Comparison of ENCODE assay signal across 8 mouse cellular contexts in genomic region chr10:127125210-127126001, GRCm38 (mm10). TPM values are rescaled to one million over a fixed set of nuclear protein-coding genes. Genes with fewer than 3 reads are reported as not detected.
A peak's percentile ranks its signal among the peaks of the same experiment; 100 is the strongest.
DNase-seq lines count a peak whose midpoint lies in the region; ATAC-seq and TF ChIP-seq lines count a peak whose summit lies in the region.

No protein-coding gene starts in this region.

- H3K4me3 ChIP-seq in hindbrain, embryonic 10.5 days: no peak overlapping the region
- no peak overlapping the region for H3K4me3 ChIP-seq in hindbrain, embryonic 12.5 days

- in situ Hi-C loops in Patski (cut with MboI; ENCODE audit: low pct_unique_long_range_greater_than_20kb): loop anchor here (5.0 kb wide), 2 partner anchors 47 to 102 kb away; no protein-coding TSS in a partner anchor

- H3K36me3 ChIP-seq in hindbrain, embryonic 10.5 days: no peaks in the 10 kb centered on the region
- no peaks in the 10 kb centered on the region for H3K36me3 ChIP-seq in hindbrain, embryonic 12.5 days

- peak; percentile 85 for TF ChIP-seq CTCF in Patski (IDR thresholded peaks at IDR 0.05)

- no peaks in the 10 kb centered on the region for H3K27me3 ChIP-seq in hindbrain, embryonic 10.5 days (ENCODE audit: insufficient read depth, poor library complexity, severe bottlenecking)
- no peaks in the 10 kb centered on the region for H3K27me3 ChIP-seq in hindbrain, embryonic 12.5 days
- H3K27me3 ChIP-seq in Patski: no peaks in the 10 kb centered on the region

- POLR2A ChIA-PET in Patski (lab: Charles Lee): interaction anchor here (0.7 kb wide), 1 partner anchor 60 kb away, joined by 3 read pairs; no protein-coding TSS in a partner anchor

- 76% methylated on average over 9 of the region's 9 CpGs for WGBS in hindbrain, embryonic 10.5 days
- 74% methylated on average over 9 of the region's 9 CpGs for WGBS in hindbrain, embryonic 12.5 days

- H3K9me3 ChIP-seq in hindbrain, embryonic 10.5 days: no peaks in the 10 kb centered on the region
- H3K9me3 ChIP-seq in hindbrain, embryonic 12.5 days (replicated peaks): no peaks in the 10 kb centered on the region

- CTCF ChIA-PET in Patski (lab: Charles Lee): interaction anchor here (0.9 to 4.0 kb wide), 7 partner anchors 8 to 103 kb away, joined by 3 to 41 read pairs (median 4); no protein-coding TSS in a partner anchor

- no peak for ATAC-seq in hindbrain, embryonic 12.5 days (ENCODE audit: low FRiP score)
- ATAC-seq in Patski: no peak
- ATAC-seq in megakaryocyte progenitor cell, adult 5-6 weeks (replicated peaks; ENCODE audit: poor library complexity): peak; percentile 27

- no peak overlapping the region for H3K27ac ChIP-seq in hindbrain, embryonic 10.5 days
- H3K27ac ChIP-seq in hindbrain, embryonic 12.5 days: no peak overlapping the region

- peak; percentile 23 for DNase-seq in hindbrain, embryonic 10.5 days (ENCODE audit: low spot score)
- DNase-seq in B cell, adult 2 months: peak; percentile 62 to 71
- no peak for DNase-seq in Patski (ENCODE audit: low read depth, low spot score)
- DNase-seq in kidney, adult 9 months: peak; percentile 67
- DNase-seq in urinary bladder, adult 18-20 months (ENCODE audit: low spot score in 2 of 2): no peak
- DNase-seq in layer of hippocampus, postnatal 14 days (ENCODE audit: low spot score in 2 of 2): no peak

- no peak overlapping the region for H3K9ac ChIP-seq in hindbrain, embryonic 12.5 days

- H3K4me1 ChIP-seq in hindbrain, embryonic 10.5 days (replicated peaks): peaks cover 21% of the 10 kb centered on the region
- peaks cover 15% of the 10 kb centered on the region for H3K4me1 ChIP-seq in hindbrain, embryonic 12.5 days

- H3K4me2 ChIP-seq in hindbrain, embryonic 12.5 days (replicated peaks): no peak overlapping the region

RNA-seq across cellular contexts. Expression of gene Os9, which starts 4.5 kb away (rescaled TPM):
- polyA plus RNA-seq in hindbrain, embryonic 10.5 days (2016; fragmentation: Nextera tagmentation; extraction: Ambion mirVana): 69.4 and 85.5 TPM in 2 replicates
- polyA plus RNA-seq in hindbrain, embryonic 12.5 days (2016; fragmentation: Nextera tagmentation; extraction: Ambion mirVana): 118 TPM in 2 replicates
- polyA plus RNA-seq in Patski (2021): 173 TPM
- total RNA-seq in megakaryocyte progenitor cell, adult 5-6 weeks (2015): 40.1 and 43.7 TPM in 2 replicates
- 192 and 207 TPM in 2 replicates for total RNA-seq in megakaryocyte progenitor cell, adult 5-6 weeks (2017)
- 100 to 1,000 TPM; 100 to 103 TPM for total RNA-seq in layer of hippocampus, postnatal 14 days (2021)

RNA-seq across cellular contexts. Expression of gene B4galnt1, which starts 39.6 kb away (rescaled TPM):
- polyA plus RNA-seq in hindbrain, embryonic 10.5 days (2016; fragmentation: Nextera tagmentation; extraction: Ambion mirVana): 4.4 and 12.7 TPM in 2 replicates
- polyA plus RNA-seq in hindbrain, embryonic 12.5 days (2016; fragmentation: Nextera tagmentation; extraction: Ambion mirVana): 21.6 and 25.8 TPM in 2 replicates
- 112 TPM for polyA plus RNA-seq in Patski (2021)
- 212 and 219 TPM in 2 replicates for total RNA-seq in megakaryocyte progenitor cell, adult 5-6 weeks (2015)
- total RNA-seq in megakaryocyte progenitor cell, adult 5-6 weeks (2017): 122 and 139 TPM in 2 replicates
- total RNA-seq in layer of hippocampus, postnatal 14 days (2021): 100 to 1,000 TPM; 108 to 110 TPM

RNA-seq across cellular contexts. Expression of gene Agap2, which starts 50.3 kb away (rescaled TPM):
- 0.12 and 0.33 TPM in 2 replicates for polyA plus RNA-seq in hindbrain, embryonic 10.5 days (2016; fragmentation: Nextera tagmentation; extraction: Ambion mirVana)
- 1.7 and 2.0 TPM in 2 replicates for polyA plus RNA-seq in hindbrain, embryonic 12.5 days (2016; fragmentation: Nextera tagmentation; extraction: Ambion mirVana)
- polyA plus RNA-seq in Patski (2021): 1.4 TPM
- total RNA-seq in megakaryocyte progenitor cell, adult 5-6 weeks (2015): 5.3 and 9.7 TPM in 2 replicates
- total RNA-seq in megakaryocyte progenitor cell, adult 5-6 weeks (2017): 37.4 and 41.4 TPM in 2 replicates
- 100 to 1,000 TPM; 719 to 736 TPM for total RNA-seq in layer of hippocampus, postnatal 14 days (2021)

RNA-seq across cellular contexts. Expression of gene Slc26a10, which starts 55.0 kb away (rescaled TPM):
- 1.6 and 2.1 TPM in 2 replicates for polyA plus RNA-seq in hindbrain, embryonic 10.5 days (2016; fragmentation: Nextera tagmentation; extraction: Ambion mirVana)
- 1.2 and 2.2 TPM in 2 replicates for polyA plus RNA-seq in hindbrain, embryonic 12.5 days (2016; fragmentation: Nextera tagmentation; extraction: Ambion mirVana)
- 0.85 TPM for polyA plus RNA-seq in Patski (2021)
- total RNA-seq in megakaryocyte progenitor cell, adult 5-6 weeks (2015): not detected in 2 replicates
- 0.84 and 0.87 TPM in 2 replicates for total RNA-seq in megakaryocyte progenitor cell, adult 5-6 weeks (2017)
- total RNA-seq in layer of hippocampus, postnatal 14 days (2021): 1 to 10 TPM; 4.6 to 5.9 TPM

RNA-seq across cellular contexts. Expression of gene Tspan31, which starts 55.3 kb away (rescaled TPM):
- 177 and 187 TPM in 2 replicates for polyA plus RNA-seq in hindbrain, embryonic 10.5 days (2016; fragmentation: Nextera tagmentation; extraction: Ambion mirVana)
- polyA plus RNA-seq in hindbrain, embryonic 12.5 days (2016; fragmentation: Nextera tagmentation; extraction: Ambion mirVana): 141 and 148 TPM in 2 replicates
- polyA plus RNA-seq in Patski (2021): 116 TPM
- total RNA-seq in megakaryocyte progenitor cell, adult 5-6 weeks (2015): 93.8 and 97.5 TPM in 2 replicates
- 67.2 and 73.0 TPM in 2 replicates for total RNA-seq in megakaryocyte progenitor cell, adult 5-6 weeks (2017)
- total RNA-seq in layer of hippocampus, postnatal 14 days (2021): 10 to 100 TPM; 62.7 to 65.4 TPM

Comparison
In these comparisons a context has a peak if more than half of its experiments do, and no peak if none do; other contexts are left out.
1. DNase-seq: peak in hindbrain, embryonic 10.5 days (single experiment), B cell, adult 2 months (2 of 2) and kidney, adult 9 months (single experiment); none in Patski (single experiment), urinary bladder, adult 18-20 months (0 of 2) and layer of hippocampus, postnatal 14 days (0 of 2).